Mouse (Mus musculus) neural tube, embryonic 11.5 days (tissue): Measurements from ENCODE around the gene Ccdc78. TPM values are rescaled to one million over a fixed set of nuclear protein-coding genes. Genes with fewer than 3 reads are reported as not detected.

Experiments
- ATAC-seq: fragments of 200-750 bp; cut with Nextera tagmentation; 2 replicates; pipeline ENCODE4 v1.8.0; 2017; ENCODE audit warnings: moderate number of reproducible peaks, mild to moderate bottlenecking, moderate TSS enrichment, moderate library complexity; ENCODE audit not compliant: insufficient read depth, low FRiP score, low TSS enrichment
- DNase-seq: peaks from one replicate; pipeline ENCODE4 v3.0.0-alpha.2; 2015; ENCODE audit warnings: low spot score
- H3K27ac ChIP-seq: fragments of 300-500 bp; sonication (generic); 2 replicates; pipeline ENCODE4 v1.5.1; 2014; ENCODE audit warnings: low read depth, mild to moderate bottlenecking, low read length
- H3K27me3 ChIP-seq: fragments of 300-500 bp; sonication (generic); 2 replicates; pipeline ENCODE4 v1.6.1; 2014; ENCODE audit warnings: mild to moderate bottlenecking, low read length, mixed read lengths; ENCODE audit not compliant: control insufficient read depth, insufficient read depth
- H3K36me3 ChIP-seq: fragments of 300-500 bp; sonication (generic); 2 replicates; pipeline ENCODE4 v1.6.1; 2014; ENCODE audit warnings: mild to moderate bottlenecking, low read length, moderate library complexity, mixed read lengths; ENCODE audit not compliant: control insufficient read depth, insufficient read depth
- H3K4me1 ChIP-seq: fragments of 300-500 bp; sonication (generic); 2 replicates; pipeline ENCODE4 v1.6.1; 2014; ENCODE audit warnings: low read length, mixed read lengths; ENCODE audit not compliant: control insufficient read depth, insufficient read depth
- H3K4me2 ChIP-seq: fragments of 300-500 bp; sonication (generic); 2 replicates; pipeline ENCODE4 v1.6.1; 2014; ENCODE audit warnings: low read depth, mild to moderate bottlenecking, moderate library complexity
- H3K4me3 ChIP-seq: fragments of 300-500 bp; sonication (generic); 2 replicates; pipeline ENCODE4 v1.5.1; 2014; ENCODE audit warnings: low read depth, low read length
- H3K9ac ChIP-seq: fragments of 300-500 bp; sonication (generic); 2 replicates; pipeline ENCODE4 v1.6.1; 2014; ENCODE audit warnings: mild to moderate bottlenecking, low read length
- H3K9me3 ChIP-seq: fragments of 300-500 bp; sonication (generic); 2 replicates; pipeline ENCODE4 v1.6.1; 2016; ENCODE audit warnings: low read length; ENCODE audit not compliant: control insufficient read depth
- WGBS: fragments of 180-500 bp; shearing (Covaris S2); extraction: QIAGEN DNeasy Blood & Tissue Kit; methylation state at CpG from one replicate; pipeline ENCODE4 v1.1.7; 2014; 5-methylcytosine and 5-hydroxymethylcytosine counted together
- polyA plus RNA-seq: library from polyadenylated mRNA; unstranded; fragments of >200 nt; fragmentation: Nextera tagmentation; extraction: Ambion mirVana; gene quantifications from 2 replicates; pipeline ENCODE4 v1.2.1, GENCODE M21; 2014

Gene Ccdc78
- polyA plus RNA-seq, 1 experiment from 2014 or later: 0.15 TPM

GRCm38 (mm10) chr17:25773549-25774120 lies 12.7 kb upstream of the Ccdc78 start, which contains the start of gene Narfl:
Narfl (plus strand) TSS chr17:25773776.
- under 1% methylated on average over 37 of the region's 37 CpGs for WGBS
- Histone ChIP-seq H3K4me3 (peak within 1 kb of the TSS; percentile 74), H3K4me2 (peak within 1 kb of the TSS; percentile 89), H3K9ac (peak within 1 kb of the TSS; percentile 82), H3K27ac (0 out of 2 replicates have a peak within 1 kb of the TSS, but pooled peaks have one; percentile 20), H3K36me3 (no peaks in the 10 kb centered on the region), H3K4me1 (peaks cover 9% of the 10 kb centered on the region), H3K9me3 (no peaks in the 10 kb centered on the region), H3K27me3 (no peaks in the 10 kb centered on the region)
- DNase-seq: peak; percentile 97
- ATAC-seq: peak; percentile 75

GRCm38 (mm10) chr17:25775318-25776062 lies 10.9 kb upstream of the Ccdc78 start:
- Histone ChIP-seq H3K36me3 (no peaks in the 10 kb centered on the region), H3K9me3 (no peaks in the 10 kb centered on the region), H3K27me3 (no peaks in the 10 kb centered on the region), H3K4me3 (no peak overlapping the region), H3K4me1 (peaks cover 9% of the 10 kb centered on the region), H3K9ac (no peak overlapping the region), H3K27ac (no peak overlapping the region), H3K4me2 (no peak overlapping the region)
- ATAC-seq (no peak), DNase-seq (no peak)
- 82% methylated on average over 10 of the region's 10 CpGs for WGBS

- WGBS: 88% methylated on average over 5 of the region's 5 CpGs
- H3K27ac ChIP-seq: no peak overlapping the region
- H3K4me1 ChIP-seq: peaks cover 9% of the 10 kb centered on the region
- H3K9ac ChIP-seq: no peak overlapping the region
- H3K27me3 ChIP-seq: no peaks in the 10 kb centered on the region
- no peak overlapping the region for H3K4me3 ChIP-seq
- DNase-seq (no peak), ATAC-seq (no peak)
- H3K9me3 ChIP-seq: no peaks in the 10 kb centered on the region
- no peak overlapping the region for H3K4me2 ChIP-seq
- H3K36me3 ChIP-seq: no peaks in the 10 kb centered on the region; the same call in 1 of the 2 replicates
Observed at GRCm38 (mm10) chr17:25777948-25778347, 8.4 kb upstream of the Ccdc78 start.

- H3K27me3 ChIP-seq: no peaks in the 10 kb centered on the region
- H3K4me1 ChIP-seq: peaks cover 10% of the 10 kb centered on the region
- peaks cover 3% of the 10 kb centered on the region; the same call in 1 of the 2 replicates for H3K36me3 ChIP-seq
- no peak overlapping the region for H3K9ac ChIP-seq
- no peak overlapping the region for H3K4me3 ChIP-seq
- WGBS: 74% methylated on average over 6 of the region's 6 CpGs
- DNase-seq (no peak), ATAC-seq (no peak)
- no peak overlapping the region for H3K4me2 ChIP-seq
- H3K9me3 ChIP-seq: no peaks in the 10 kb centered on the region
- no peak overlapping the region for H3K27ac ChIP-seq
Observed at GRCm38 (mm10) chr17:25781339-25781738, 5.0 kb upstream of the Ccdc78 start.

- 71% methylated on average over 7 of the region's 7 CpGs for WGBS
- Histone ChIP-seq H3K4me2 (no peak overlapping the region), H3K4me1 (peaks cover 10% of the 10 kb centered on the region), H3K4me3 (no peak overlapping the region), H3K9ac (no peak overlapping the region; the same call in 1 of the 2 replicates), H3K27ac (no peak overlapping the region), H3K36me3 (peaks cover 3% of the 10 kb centered on the region; the same call in 1 of the 2 replicates), H3K9me3 (no peaks in the 10 kb centered on the region), H3K27me3 (no peaks in the 10 kb centered on the region)
- DNase-seq (no peak), ATAC-seq (no peak)
Observed at GRCm38 (mm10) chr17:25783086-25783485, 3.3 kb upstream of the Ccdc78 start.

- H3K4me3 ChIP-seq: peak overlapping the region; percentile 71
- no peak for DNase-seq
- no peak for ATAC-seq
- H3K4me2 ChIP-seq: peak overlapping the region; percentile 86
- peaks cover 3% of the 10 kb centered on the region; the same call in 1 of the 2 replicates for H3K36me3 ChIP-seq
- peak overlapping the region; percentile 85; the same call in 1 of the 2 replicates for H3K9ac ChIP-seq
- H3K27me3 ChIP-seq: no peaks in the 10 kb centered on the region
- 82% methylated on average over 15 of the region's 15 CpGs for WGBS
- no peaks in the 10 kb centered on the region for H3K9me3 ChIP-seq
- no peak overlapping the region for H3K27ac ChIP-seq
- H3K4me1 ChIP-seq: peaks cover 10% of the 10 kb centered on the region
Observed at GRCm38 (mm10) chr17:25783861-25784574, 2.4 kb upstream of the Ccdc78 start.

GRCm38 (mm10) chr17:25785281-25785745 lies 1.1 kb upstream of the Ccdc78 start, which contains the start of gene Haghl:
Haghl (minus strand) TSS chr17:25785673.
- peak; percentile 97 for DNase-seq
- Histone ChIP-seq H3K4me3 (peak within 1 kb of the TSS; percentile 71), H3K4me1 (peaks cover 10% of the 10 kb centered on the region), H3K27me3 (no peaks in the 10 kb centered on the region), H3K27ac (peak within 1 kb of the TSS; percentile 83), H3K9ac (peak within 1 kb of the TSS; percentile 85), H3K4me2 (peak within 1 kb of the TSS; percentile 86), H3K9me3 (no peaks in the 10 kb centered on the region), H3K36me3 (peaks cover 3% of the 10 kb centered on the region; the same call in 1 of the 2 replicates)
- under 1% methylated on average over 23 of the region's 23 CpGs for WGBS
- ATAC-seq: peak; percentile 77

GRCm38 (mm10) chr17:25786781-25787504 lies 563 bp downstream of the Ccdc78 start:
- DNase-seq: no peak
- Histone ChIP-seq H3K4me3 (no peak overlapping the region), H3K9ac (no peak overlapping the region), H3K9me3 (no peaks in the 10 kb centered on the region), H3K4me2 (no peak overlapping the region), H3K27ac (no peak overlapping the region), H3K4me1 (peaks cover 14% of the 10 kb centered on the region), H3K36me3 (peaks cover 3% of the 10 kb centered on the region; the same call in 1 of the 2 replicates), H3K27me3 (no peaks in the 10 kb centered on the region)
- 93% methylated on average over 9 of the region's 9 CpGs for WGBS
- ATAC-seq: no peak
